Mouse (Mus musculus): ENCODE results near the gene Wnt5b.

GRCm38 (mm10) chr6:119450965-119451943 lies 92.9 kb downstream of the Wnt5b start:
- TF ChIP-seq CTCF (IDR thresholded peaks at IDR 0.05; ENCODE audit: low read depth): no peak
- no peak for TF ChIP-seq EP300 (optimal IDR thresholded peaks at IDR 0.05)
